8 mouse cellular contexts compared by ENCODE assay signal in genomic region chr1:160045056-160045715, GRCm38 (mm10). TPM values are rescaled to one million over a fixed set of nuclear protein-coding genes. Genes with fewer than 3 reads are reported as not detected.
A peak's percentile ranks its signal among the peaks of the same experiment; 100 is the strongest.
DNase-seq lines count a peak whose midpoint lies in the region; ATAC-seq and TF ChIP-seq lines count a peak whose summit lies in the region.

No protein-coding gene starts in this region.

- CTCF ChIA-PET in Patski (lab: Charles Lee) = interaction anchor here (0.7 to 2.7 kb wide), 10 partner anchors 8 to 116 kb away, joined by 3 to 14 read pairs (median 4); no protein-coding TSS in a partner anchor

- peak; percentile 41 for ATAC-seq in Patski
- no peak for ATAC-seq in neural tube, embryonic 13.5 days (ENCODE audit: low read depth)

- H3K4me1 ChIP-seq in neural tube, embryonic 13.5 days (replicated peaks) = peaks cover 11% of the 10 kb centered on the region

- no peak for TF ChIP-seq CTCF in Patski (IDR thresholded peaks at IDR 0.05)

- POLR2A ChIA-PET in Patski (lab: Charles Lee) = interaction anchor here (1.6 kb wide), 1 partner anchor 67 kb away, joined by 4 read pairs; no protein-coding TSS in a partner anchor

- no peak overlapping the region for H3K9ac ChIP-seq in neural tube, embryonic 13.5 days

- in situ Hi-C loops in Patski (cut with MboI; ENCODE audit: low pct_unique_long_range_greater_than_20kb) = no loop called here

- no peaks in the 10 kb centered on the region for H3K27me3 ChIP-seq in Patski
- no peaks in the 10 kb centered on the region; the same call in 1 of the 2 replicates for H3K27me3 ChIP-seq in neural tube, embryonic 13.5 days

- 66% methylated on average over 3 of the region's 3 CpGs for WGBS in neural tube, embryonic 13.5 days

- H3K9me3 ChIP-seq in neural tube, embryonic 13.5 days = no peaks in the 10 kb centered on the region

- peak overlapping the region; percentile 58 for H3K4me2 ChIP-seq in neural tube, embryonic 13.5 days

- DNase-seq in adrenal gland, postnatal 10 days = peak; percentile 64
- DNase-seq in adrenal gland, postnatal 4 days (ENCODE audit: low spot score in 2 of 2) = no peak
- no peak for DNase-seq in Patski (ENCODE audit: low read depth, low spot score)
- DNase-seq in heart, adult 8-10 months (ENCODE audit: low spot score) = peak; percentile 63
- peak; percentile 51 to 58 for DNase-seq in kidney, postnatal 25 days
- DNase-seq in urinary bladder, postnatal 25 days (ENCODE audit: low spot score) = no peak
- DNase-seq in gastrocnemius, postnatal 10 days = no peak

- H3K27ac ChIP-seq in neural tube, embryonic 13.5 days (replicated peaks) = no peak overlapping the region

- peak overlapping the region; percentile 37 for H3K4me3 ChIP-seq in neural tube, embryonic 13.5 days

- no peaks in the 10 kb centered on the region for H3K36me3 ChIP-seq in neural tube, embryonic 13.5 days

RNA-seq across cellular contexts. Expression of gene 4930523C07Rik, which starts 1.0 kb away (rescaled TPM):
- total RNA-seq in adrenal gland, postnatal 10 days (2021) = 10 to 100 TPM; 22.3 to 27.8 TPM
- 10 to 100 TPM; 11.0 to 15.6 TPM for total RNA-seq in adrenal gland, postnatal 4 days (2021)
- 33.1 TPM for polyA plus RNA-seq in Patski (2021)
- 10 to 100 TPM; 19.6 to 23.7 (median 20.2) TPM for total RNA-seq in heart, adult 8-10 months (2022)
- 0.81 and 1.3 TPM in 2 replicates for polyA plus RNA-seq in neural tube, embryonic 13.5 days (2015; fragmentation: Nextera tagmentation; extraction: Ambion mirVana)
- total RNA-seq in gastrocnemius, postnatal 10 days (2021) = 10 to 100 TPM in 1 of 2 experiments, 1 to 10 TPM in 1; 9.2 to 12.0 TPM

Comparison
In these comparisons a context has a peak if more than half of its experiments do, and no peak if none do; other contexts are left out.
1. DNase-seq: peak in adrenal gland, postnatal 10 days (single experiment), heart, adult 8-10 months (single experiment) and kidney, postnatal 25 days (2 of 2); none in adrenal gland, postnatal 4 days (0 of 2), Patski (single experiment), urinary bladder, postnatal 25 days (single experiment) and gastrocnemius, postnatal 10 days (single experiment).